Mouse (Mus musculus) left cerebral cortex, postnatal 36 days (tissue): ENCODE data around the gene Necap2. TPM values are rescaled to one million over a fixed set of nuclear protein-coding genes. Genes with fewer than 3 reads are reported as not detected.

Experiments
- DNase-seq, 2 experiments: peaks; one replicate each; pipeline ENCODE4 v3.0.0; 2021 to 2022; ENCODE audit warnings: low spot score in 2 of 2, mixed read lengths in 1 of 2
- intact Hi-C: fragments of 180-260 bp; cut with DNase I; formaldehyde crosslinking; loops from one replicate; pipeline ENCODE4 v1.15.1; 2025
- total RNA-seq, 2 experiments: library from RNA; stranded (reverse); gene quantifications; 2 replicates each; pipeline ENCODE4 v1.2.3; 2021

Necap2 gene
- total RNA-seq, 2 experiments from 2014 or later = 38.2 to 42.4 TPM

GRCm38 (mm10) chr4:141048810-141049475 lies 29.2 kb downstream of the Necap2 start:
- DNase-seq = no peak
- intact Hi-C loops = no loop called here

GRCm38 (mm10) chr4:141044816-141045215 lies 33.3 kb downstream of the Necap2 start:
- DNase-seq = peak in 1 of 2 experiments; percentile 35
- intact Hi-C loops = loop anchor here (2.0 kb wide), 1 partner anchor 16 kb away; the partner anchor contains the start of gene Crocc

- no peak for DNase-seq
- intact Hi-C loops = no loop called here
Observed at GRCm38 (mm10) chr4:141041117-141041516, 37.0 kb downstream of the Necap2 start.

- DNase-seq = no peak
- intact Hi-C loops = no loop called here
Observed at GRCm38 (mm10) chr4:141033606-141034549, 44.3 kb downstream of the Necap2 start.

GRCm38 (mm10) chr4:141031733-141032132 lies 46.4 kb downstream of the Necap2 start:
- intact Hi-C loops = loop anchor here (2.0 kb wide), 1 partner anchor 67 kb away; no protein-coding TSS in a partner anchor
- DNase-seq = peak; percentile 75 to 76

GRCm38 (mm10) chr4:141030541-141031206 lies 47.5 kb downstream of the Necap2 start:
- intact Hi-C loops = loop anchor here (2.0 kb wide), 1 partner anchor 66 kb away; no protein-coding TSS in a partner anchor
- no peak for DNase-seq

- no peak for DNase-seq
- intact Hi-C loops = no loop called here
Observed at GRCm38 (mm10) chr4:141024992-141025391, 53.2 kb downstream of the Necap2 start.

- intact Hi-C loops = no loop called here
- peak in 1 of 2 experiments; percentile 41 for DNase-seq
Observed at GRCm38 (mm10) chr4:141024052-141024451, 54.1 kb downstream of the Necap2 start.

- intact Hi-C loops = no loop called here
- peak in 1 of 2 experiments; percentile 31 for DNase-seq
Observed at GRCm38 (mm10) chr4:141021614-141021929, 56.6 kb downstream of the Necap2 start.

GRCm38 (mm10) chr4:141020811-141021613 lies 57.1 kb downstream of the Necap2 start:
- peak in 1 of 2 experiments; percentile 36 for DNase-seq
- intact Hi-C loops = no loop called here

- intact Hi-C loops = no loop called here
- DNase-seq = no peak
Observed at GRCm38 (mm10) chr4:141020220-141020619, 57.9 kb downstream of the Necap2 start.

- intact Hi-C loops = no loop called here
- DNase-seq = no peak
Observed at GRCm38 (mm10) chr4:141017657-141018436, 60.3 kb downstream of the Necap2 start.

Other genes starting within 250 kb of the Necap2 start
- not detected for gene Padi1, start 232.6 kb downstream of the Necap2 start, total RNA-seq
- 10 to 100 TPM; 11.9 to 14.0 TPM for gene Padi2, start 172.0 kb downstream of the Necap2 start, total RNA-seq
- 100 to 1,000 TPM; 171 to 200 TPM for gene Sdhb, start 117.2 kb downstream of the Necap2 start, total RNA-seq
- 100 to 1,000 TPM; 162 to 171 TPM for gene Atp13a2, start 91.5 kb downstream of the Necap2 start, total RNA-seq
- 1 to 10 TPM; 3.9 to 5.9 TPM for gene Mfap2, start 67.9 kb downstream of the Necap2 start, total RNA-seq
- 10 to 100 TPM; 40.3 to 73.7 TPM for gene Crocc, start 17.8 kb downstream of the Necap2 start, total RNA-seq
- gene Spata21, start 10.0 kb upstream of the Necap2 start, total RNA-seq = under 1 TPM; 0.43 to 0.79 TPM
- gene Szrd1, start 61.4 kb upstream of the Necap2 start, total RNA-seq = 10 to 100 TPM; 48.2 to 48.8 TPM
- 10 to 100 TPM; 30.5 to 31.6 TPM for gene Fbxo42, start 69.6 kb upstream of the Necap2 start, total RNA-seq
- 1 to 10 TPM; 3.2 to 3.3 TPM for gene Rsg1, start 135.6 kb upstream of the Necap2 start, total RNA-seq
- 10 to 100 TPM; 14.6 to 15.3 TPM for gene Arhgef19, start 161.1 kb upstream of the Necap2 start, total RNA-seq
- gene Epha2, start 222.9 kb upstream of the Necap2 start, total RNA-seq = 1 to 10 TPM; 1.4 to 1.5 TPM